Mouse (Mus musculus) G1E (cell line): ENCODE results near the gene Sun2.

Experiments used
- CTCF ChIP-seq: IDR thresholded peaks from 2 replicates; pipeline ENCODE4 v1.5.1; 2012; ENCODE audit warnings: low read depth, low read length, inconsistent platforms, mixed read lengths
- POLR2AphosphoS5 ChIP-seq: IDR thresholded peaks from 2 replicates; pipeline ENCODE4 v1.6.1; 2012; ENCODE audit warnings: low read depth, low read length, inconsistent platforms; ENCODE audit not compliant: insufficient replicate concordance

DNA sequence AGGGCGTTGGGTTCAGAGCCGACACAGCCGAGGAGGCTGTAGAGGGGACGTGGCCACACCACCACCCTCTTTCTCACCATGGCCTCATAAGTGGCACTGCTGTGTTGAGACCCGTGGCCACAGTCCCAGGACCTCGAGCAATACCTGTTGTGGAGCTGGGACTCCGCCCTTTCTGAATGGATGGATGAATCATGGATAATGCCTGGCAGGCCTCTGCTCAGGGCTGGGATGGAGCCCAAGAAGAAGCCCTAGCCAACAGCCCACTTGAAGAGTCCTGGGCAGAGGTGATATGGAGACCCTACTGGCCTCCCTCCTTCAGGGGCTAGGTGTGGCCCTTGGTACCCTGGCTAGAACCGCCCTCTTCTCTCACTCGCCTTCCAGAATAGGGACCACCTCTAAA is 20.7 kb upstream of the Sun2 start:
- TF ChIP-seq POLR2AphosphoS5 (no peak), CTCF (no peak)
